Mouse (Mus musculus): ENCODE results near the gene Kcnrg.

DNA sequence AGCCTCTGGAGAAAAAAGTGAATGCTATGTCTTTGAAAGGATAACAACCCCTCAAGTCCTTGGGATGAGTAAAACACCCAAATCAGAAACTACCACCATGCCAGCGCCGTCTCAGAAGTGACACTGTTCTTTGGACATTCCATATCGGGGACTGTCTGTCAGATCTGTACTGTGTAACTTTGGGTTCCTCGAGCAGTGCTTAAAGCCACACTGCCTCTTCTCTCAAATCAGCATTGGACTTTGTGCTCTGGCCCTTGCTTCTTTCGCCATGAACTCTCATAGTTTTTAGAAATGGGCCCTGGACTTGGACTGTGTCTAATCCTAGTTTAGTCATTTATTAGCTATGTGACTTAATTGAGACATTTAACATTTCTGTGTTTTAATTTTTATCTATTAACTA, 4.5 kb downstream of the Kcnrg start:
- TF ChIP-seq EP300 (optimal IDR thresholded peaks at IDR 0.05), result no peak
- no peak for TF ChIP-seq CTCF (IDR thresholded peaks at IDR 0.05; ENCODE audit: low read depth)

Measured in stomach, postnatal 0 days (tissue).